Mouse (Mus musculus) urinary bladder, adult 2 months (tissue): ENCODE data around the gene Tmod2. TPM values are rescaled to one million over a fixed set of nuclear protein-coding genes. Genes with fewer than 3 reads are reported as not detected.
"Not testable (repeated sequence)": the region's sequence is repeated elsewhere in the genome, so short reads cannot be mapped to it uniquely, and the experiment has no call there.

Experiments used
- DNase-seq: peaks from one replicate; pipeline ENCODE4 v3.0.0; 2022; ENCODE audit warnings: low spot score
- polyA plus RNA-seq: library from polyadenylated mRNA; depleted of rRNA; stranded (reverse); fragments of >200 nt; gene quantifications from 2 replicates; pipeline ENCODE4 v1.2.3, GENCODE M21; 2012; rRNA removed

Gene Tmod2
- polyA plus RNA-seq, result 5.0 and 7.0 TPM in 2 replicates

DNA sequence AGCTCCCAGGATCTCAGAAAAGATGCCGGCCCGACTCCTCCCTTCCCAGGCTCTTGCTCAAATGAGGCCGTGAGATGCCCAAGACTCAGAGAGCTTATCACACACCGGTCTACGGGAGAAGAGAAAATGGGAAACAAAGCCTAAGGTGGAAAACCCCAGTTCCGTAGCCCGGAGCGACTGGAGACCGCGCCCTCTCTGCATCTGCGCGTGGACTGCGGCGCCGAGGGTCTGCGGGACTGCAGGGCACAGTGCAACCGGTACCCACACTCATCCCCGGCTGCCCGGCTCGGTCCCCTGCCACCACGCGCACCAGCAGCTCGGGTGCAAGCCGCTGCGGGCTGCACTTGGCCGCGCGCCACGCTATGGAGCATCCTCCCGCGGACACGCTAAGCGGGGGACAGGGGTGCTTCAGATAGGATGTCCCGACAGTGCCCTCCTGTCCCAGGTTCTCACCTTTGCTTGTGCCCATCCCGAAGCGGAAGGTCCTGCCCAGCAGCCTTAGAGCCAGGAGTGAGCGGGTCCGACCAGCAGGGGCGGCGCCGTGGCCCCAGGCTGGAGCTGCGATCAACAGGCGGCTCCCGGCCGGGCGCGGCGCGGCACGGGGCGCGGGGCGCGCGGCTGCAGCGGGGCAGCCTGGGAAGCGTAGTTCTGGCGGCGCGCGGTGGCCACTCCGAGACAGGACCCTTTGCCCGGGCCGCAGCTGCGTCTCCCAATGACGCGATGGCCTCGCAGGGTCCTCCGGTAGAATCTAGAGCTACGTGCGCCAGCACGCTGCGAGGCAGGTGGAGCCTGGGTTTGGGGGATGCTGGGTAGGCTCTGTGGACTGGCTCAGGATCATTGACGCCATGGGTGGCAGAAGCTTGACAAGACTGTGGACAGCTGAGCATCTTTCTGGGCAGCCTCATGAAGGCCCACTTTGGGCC lies at the start of gene Tmod2:
Gene Tmod2, minus strand, starts transcription at position 755 of the 923 bp plus-strand sequence.
- peak; percentile 39 for DNase-seq

- no peak for DNase-seq
Measured at GRCm38 (mm10) chr9:75660917-75661316, 49.8 kb upstream of the Tmod2 start.

DNA sequence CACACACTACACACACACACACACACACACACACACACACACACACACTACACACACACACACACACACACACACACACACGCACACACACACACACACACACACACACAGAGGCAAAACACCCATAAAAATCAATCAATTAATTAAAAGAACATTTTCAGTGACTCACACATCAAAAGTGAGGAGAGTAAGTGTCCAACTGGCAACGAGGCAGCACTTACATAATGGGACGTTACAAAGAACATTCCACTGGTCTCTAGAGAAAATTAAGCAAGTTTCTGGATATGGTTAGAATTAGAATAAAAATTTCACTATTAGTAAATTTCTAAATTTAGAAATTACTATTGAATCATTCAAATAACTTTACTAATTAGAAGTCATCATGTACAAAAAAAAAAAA lies 45.3 kb upstream of the Tmod2 start:
- not testable (repeated sequence) for DNase-seq

GRCm38 (mm10) chr9:75653981-75654911 lies 43.1 kb upstream of the Tmod2 start:
- no peak for DNase-seq

- no peak for DNase-seq
Measured at GRCm38 (mm10) chr9:75645405-75645804, 34.3 kb upstream of the Tmod2 start.

GRCm38 (mm10) chr9:75634226-75634625 lies 23.1 kb upstream of the Tmod2 start:
- no peak for DNase-seq

DNA sequence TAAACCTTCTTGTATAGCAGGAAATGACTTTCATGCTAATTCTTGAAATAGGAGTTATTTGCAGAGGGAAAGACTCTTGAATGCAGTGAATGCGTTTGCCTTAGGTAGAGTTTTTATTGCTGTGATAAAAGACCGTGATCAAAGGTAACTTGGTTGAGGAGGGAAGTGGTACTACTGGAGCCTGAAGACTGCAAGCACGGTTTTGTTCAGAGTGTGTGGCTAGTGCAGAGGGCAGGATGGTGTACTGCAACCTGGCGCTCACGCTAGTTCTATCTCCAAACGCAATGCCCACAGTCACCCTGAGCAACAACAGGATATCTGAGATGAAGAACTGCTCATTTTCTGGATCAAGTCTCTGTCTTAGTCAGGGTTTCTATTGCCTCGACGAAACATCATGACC lies 22.5 kb upstream of the Tmod2 start:
- DNase-seq, result no peak

DNA sequence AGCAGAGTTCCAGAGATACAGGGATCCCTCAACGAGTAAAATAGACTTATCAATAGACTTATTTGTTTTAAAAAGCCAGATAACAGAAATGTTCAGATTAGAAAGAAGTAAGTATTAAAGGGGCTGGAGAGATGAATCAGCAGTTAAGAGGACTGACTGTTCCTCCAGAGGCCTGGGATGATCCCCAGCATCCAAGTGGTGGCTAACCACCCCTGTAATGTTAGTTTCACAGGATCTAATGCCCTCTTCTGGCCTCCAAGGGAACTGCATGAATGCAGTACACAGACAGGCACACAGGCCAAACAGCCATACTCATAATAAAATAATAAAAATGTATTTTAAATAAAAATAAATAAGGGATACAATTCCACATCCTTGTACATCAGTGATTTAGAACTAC lies 21.8 kb upstream of the Tmod2 start:
- no peak for DNase-seq

- no peak for DNase-seq
Measured at GRCm38 (mm10) chr9:75632111-75632510, 21.0 kb upstream of the Tmod2 start.

- no peak for DNase-seq
Measured at GRCm38 (mm10) chr9:75630823-75631454, 19.8 kb upstream of the Tmod2 start.

- no peak for DNase-seq
Measured at GRCm38 (mm10) chr9:75626308-75626604, 15.1 kb upstream of the Tmod2 start.

GRCm38 (mm10) chr9:75625556-75626307 lies 14.6 kb upstream of the Tmod2 start, which contains the start of gene Lysmd2:
Lysmd2 (plus strand) TSS chr9:75625741.
- DNase-seq, result peak; percentile 74

DNA sequence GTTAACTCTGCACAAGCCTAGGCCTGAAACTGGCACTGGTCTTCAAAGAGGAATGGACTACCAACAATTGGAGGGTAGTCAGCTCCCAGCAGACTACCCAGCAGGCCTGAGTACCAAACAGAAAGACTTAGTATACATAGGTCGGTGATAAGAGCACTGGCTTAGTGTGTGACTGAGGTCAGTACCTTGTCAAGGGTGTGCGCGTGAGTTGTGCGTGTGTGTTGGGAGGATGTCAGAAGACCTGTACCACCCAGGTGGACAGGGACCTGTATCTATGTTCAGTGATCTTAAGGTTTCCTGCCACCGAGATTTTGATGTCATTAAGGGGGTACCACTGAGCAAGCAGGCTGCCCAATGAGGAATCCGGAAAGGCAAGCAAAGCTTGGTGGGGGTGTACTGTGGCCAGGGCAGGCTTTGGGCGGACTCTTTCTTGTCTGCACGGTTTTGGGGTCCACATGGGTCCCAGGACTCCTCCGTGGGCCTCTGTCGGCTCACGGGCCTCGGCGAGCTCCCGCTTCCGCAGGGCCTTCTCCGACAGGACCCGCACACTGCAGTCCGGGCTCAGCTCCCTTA lies 13.9 kb upstream of the Tmod2 start:
- no peak for DNase-seq

DNA sequence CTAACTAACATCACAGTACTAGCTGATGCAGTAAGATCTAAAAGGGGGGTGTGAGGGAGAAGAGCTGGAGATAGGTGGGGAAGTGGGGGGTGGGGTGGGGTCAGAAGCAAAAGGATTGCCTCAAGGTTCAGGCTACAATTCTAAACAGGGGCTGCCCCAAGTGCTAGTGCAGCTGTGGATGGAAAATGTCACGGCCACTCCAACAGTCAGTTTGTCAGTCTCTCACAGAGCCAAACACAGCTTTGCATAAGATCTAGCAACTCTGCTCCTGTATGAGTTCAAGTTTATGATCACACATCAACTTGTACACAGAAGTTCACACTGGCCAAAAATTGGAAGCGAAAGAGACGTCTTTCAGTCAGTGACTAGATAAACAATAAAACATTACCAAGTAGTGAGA lies 10.3 kb upstream of the Tmod2 start:
- no peak for DNase-seq

DNA sequence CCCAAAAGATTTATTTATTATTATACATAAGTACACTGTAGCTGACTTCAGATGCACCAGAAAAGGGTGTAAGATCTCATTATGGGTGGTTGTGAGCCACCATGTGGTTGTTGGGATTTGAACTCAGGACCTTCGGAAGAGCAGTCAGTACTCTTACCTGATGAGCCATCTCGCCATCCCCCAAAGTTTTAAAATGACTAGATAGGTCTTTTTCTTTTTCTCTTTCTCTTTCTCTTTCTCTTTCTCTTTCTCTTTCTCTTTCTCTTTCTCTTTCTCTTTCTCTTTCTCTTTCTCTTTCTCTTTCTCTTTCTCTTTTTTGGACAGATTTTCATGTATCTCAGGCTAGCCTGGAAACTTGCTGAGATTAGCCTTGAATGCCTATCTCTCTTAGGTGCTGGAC lies 8.6 kb upstream of the Tmod2 start:
- DNase-seq, result not testable (repeated sequence)

- no peak for DNase-seq
Measured at GRCm38 (mm10) chr9:75618836-75619400, 7.8 kb upstream of the Tmod2 start.

DNA sequence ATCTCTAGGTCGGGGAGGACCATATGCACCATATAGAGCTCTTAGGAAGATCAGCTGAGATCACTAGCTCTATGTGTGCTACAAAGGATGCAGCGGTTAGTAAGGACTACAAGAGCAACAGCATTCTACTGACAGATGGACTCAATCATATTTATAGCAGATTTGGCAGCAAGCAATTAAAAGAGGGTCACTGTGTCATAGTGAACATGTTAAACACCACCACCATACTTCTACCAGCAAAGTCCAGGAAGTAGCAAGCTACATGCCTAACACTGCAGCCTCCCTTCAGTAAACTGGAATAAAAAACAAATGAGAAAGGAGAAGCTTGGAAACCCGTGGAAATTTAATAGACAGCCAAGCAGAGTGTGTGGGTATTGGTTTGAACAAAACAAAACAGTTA lies 5.4 kb upstream of the Tmod2 start:
- DNase-seq, result no peak

DNA sequence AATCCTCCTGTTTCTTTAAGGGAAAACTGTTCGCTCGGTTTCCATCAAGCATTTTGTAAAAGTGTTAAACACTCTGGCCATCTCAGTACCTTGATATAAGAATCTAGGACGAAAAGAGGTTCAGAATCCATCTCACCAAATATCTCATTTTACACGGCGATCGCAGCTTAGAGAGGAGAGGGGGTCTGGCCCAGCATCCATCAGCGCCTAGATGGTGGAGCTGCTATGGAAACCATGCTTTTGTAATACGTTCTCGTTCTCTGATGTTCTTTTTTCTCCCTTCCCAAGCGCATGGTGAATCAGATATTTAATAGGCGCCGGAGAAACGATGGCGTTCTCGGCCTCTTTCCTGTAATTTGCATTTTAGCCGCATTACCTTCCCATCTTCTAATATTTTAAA lies 1.2 kb downstream of the Tmod2 start:
- no peak for DNase-seq

DNA sequence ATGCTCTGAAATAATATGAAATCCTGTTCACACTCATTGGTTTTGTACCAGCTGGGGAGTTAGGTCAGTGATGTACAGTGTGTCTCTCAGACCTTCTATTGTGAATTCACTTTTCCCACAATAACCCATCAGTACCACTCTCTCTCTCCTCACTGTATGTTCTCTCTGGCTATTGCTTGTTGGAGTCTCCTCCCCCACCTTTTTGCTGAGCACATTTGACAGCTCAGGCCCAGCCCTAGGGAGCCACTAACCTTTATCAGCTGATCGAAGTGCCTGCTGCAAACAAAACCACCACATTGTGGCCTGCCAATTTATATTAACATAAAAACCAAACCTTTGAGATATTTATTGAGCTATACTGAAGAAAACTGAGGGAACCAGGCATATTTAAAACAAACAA lies 1.6 kb downstream of the Tmod2 start:
- no peak for DNase-seq

DNA sequence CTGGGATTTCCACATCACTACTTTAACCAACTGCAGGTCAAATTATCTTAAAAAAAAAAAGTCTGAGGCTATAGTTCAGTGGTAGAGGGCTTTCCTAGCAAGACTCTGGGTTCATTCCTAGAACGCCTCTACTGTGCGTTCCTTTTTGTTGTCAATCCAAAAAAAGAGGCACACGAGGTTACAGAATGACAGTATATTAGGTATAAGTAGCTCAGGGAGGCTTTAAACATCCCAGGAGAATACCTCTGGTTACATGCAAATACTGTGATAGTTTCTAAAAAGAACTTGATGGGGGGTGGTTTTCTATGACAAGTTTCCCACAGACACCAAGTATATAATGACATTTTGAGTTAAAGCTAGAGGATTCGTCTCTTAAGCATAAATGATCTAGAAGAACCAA lies 3.6 kb downstream of the Tmod2 start:
- no peak for DNase-seq

DNA sequence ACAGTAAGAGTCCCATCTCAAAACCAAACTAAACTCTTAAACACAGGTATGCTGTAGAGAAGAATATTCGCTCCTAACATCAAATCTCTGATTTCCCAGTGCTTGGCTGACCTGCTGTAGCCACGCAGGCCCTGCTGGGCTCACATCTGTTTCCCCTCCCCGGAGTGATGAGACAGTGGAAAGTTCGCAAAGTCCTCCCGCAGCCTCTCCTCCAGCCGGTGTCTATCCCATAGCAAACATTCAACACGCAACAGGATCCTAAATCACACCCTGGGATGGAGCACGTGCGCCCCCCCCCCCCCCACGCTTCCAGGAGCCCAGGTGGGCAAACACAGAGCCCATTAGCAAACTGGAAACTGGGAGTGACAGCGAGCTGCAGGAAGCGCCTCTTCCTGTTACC lies 9.6 kb downstream of the Tmod2 start:
- DNase-seq, result no peak
